Mouse (Mus musculus): ENCODE measurements around the gene Mpv17l2. TPM values are rescaled to one million over a fixed set of nuclear protein-coding genes. Genes with fewer than 3 reads are reported as not detected.
A peak's percentile ranks its signal among the peaks of the same experiment; 100 is the strongest.

The Mpv17l2 gene
- total RNA-seq, 2 experiments from 2014 or later, result 47.6 to 52.2 TPM

DNA sequence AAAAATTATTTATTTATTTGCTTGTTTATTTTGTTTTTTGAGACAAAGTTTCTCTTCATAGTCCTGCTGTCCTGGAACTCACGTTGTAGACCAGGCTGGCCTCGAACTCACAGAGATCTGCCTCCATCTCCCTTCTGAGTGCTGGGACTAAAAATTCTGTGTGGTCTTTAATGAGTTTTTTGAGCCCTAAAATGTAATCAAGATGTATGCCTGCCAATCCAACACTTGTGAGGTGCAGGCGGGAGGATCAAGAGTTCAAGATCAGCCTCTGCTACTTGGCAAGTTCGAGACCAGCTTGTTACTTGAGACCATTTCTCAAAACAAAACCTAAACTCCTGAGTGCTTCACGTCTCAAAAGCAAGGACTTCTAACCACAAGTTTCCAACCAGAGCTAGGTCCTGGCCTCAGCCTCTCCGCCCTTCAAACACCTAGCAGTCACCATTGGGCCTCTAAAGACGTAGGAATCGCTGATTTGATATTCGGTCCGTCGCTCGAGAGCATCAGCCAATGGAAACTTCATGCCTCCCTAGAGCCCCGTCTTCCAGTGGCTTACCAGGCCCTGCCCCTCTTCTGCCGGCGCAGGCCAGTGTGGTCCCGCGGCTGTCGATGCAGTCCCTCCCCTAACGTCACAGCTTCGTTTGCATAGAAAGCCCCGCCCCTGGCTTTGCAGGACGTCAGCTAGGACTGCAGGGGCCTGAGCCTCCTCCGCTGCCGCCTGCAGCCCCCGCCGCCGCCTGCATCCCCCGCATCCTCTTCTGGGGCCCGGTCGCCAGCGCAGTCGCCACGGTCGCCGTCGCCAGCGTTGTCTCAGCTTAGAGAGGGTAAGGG lies 6.5 kb downstream of the Mpv17l2 start, which contains the start of gene Rab3a:
Gene Rab3a, plus strand, starts transcription at position 637 of the 828 bp plus-strand sequence.
- DNase-seq (ENCODE audit: low spot score in 2 of 2), result peak; percentile 92 to 98

DNA sequence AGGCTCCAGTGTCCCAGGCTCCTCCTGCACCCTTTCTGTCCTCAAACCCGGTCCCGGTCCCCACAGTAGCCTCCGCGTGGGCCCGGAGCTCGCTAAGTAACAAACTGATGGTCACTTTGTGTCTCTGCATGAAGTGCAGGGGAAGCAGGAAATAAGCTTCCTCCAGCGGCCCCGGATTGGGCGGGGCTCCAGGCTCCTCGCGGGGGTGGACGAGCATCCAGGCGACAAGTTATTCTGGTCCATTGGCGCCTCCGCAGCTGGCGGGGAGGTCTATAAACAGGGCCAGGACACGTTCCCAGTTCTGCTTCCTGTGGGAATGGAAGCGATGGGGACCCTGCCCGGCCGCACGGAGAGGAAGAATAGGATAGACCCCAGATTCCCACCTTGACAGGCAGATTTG lies 7.6 kb downstream of the Mpv17l2 start:
- DNase-seq (ENCODE audit: low spot score in 2 of 2), result peak; percentile 72 to 75

DNA sequence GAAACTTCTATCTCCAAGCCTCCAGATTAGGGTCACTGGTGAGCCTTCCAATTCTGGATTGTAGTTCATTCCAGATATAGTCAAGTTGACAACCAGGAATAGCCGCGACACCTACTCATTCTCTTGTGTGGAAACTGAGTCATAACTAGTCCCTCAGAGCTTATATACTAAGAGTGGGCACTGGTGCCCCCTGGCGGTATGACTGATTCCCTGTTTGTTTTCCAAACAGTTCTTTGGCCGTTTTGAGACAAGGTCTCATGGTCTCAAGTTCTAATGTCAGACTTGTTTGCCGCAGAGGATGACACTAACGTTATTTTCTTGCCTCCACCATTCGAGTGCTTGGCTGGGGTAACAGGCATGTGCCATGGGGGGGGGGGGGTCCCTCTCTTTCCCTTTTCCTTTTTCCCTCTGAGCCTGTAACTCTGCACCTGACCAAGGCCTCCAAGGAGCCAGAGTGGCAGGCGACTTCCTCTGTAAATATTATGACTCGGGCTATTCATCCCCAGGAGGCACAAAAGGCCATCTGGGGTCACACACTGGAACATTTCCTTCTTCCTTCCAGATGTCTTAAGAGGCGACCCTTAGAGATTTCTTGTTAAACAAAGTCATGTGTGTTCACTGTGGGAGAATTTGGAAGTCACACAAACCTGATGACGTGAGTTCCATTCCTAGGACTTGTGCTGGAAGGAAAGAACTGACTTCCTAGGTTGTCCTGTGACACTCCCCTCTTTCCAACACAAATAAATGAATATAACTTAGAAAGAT lies 8.6 kb downstream of the Mpv17l2 start:
- DNase-seq (ENCODE audit: low spot score in 2 of 2), result peak; percentile 74 to 82

DNA sequence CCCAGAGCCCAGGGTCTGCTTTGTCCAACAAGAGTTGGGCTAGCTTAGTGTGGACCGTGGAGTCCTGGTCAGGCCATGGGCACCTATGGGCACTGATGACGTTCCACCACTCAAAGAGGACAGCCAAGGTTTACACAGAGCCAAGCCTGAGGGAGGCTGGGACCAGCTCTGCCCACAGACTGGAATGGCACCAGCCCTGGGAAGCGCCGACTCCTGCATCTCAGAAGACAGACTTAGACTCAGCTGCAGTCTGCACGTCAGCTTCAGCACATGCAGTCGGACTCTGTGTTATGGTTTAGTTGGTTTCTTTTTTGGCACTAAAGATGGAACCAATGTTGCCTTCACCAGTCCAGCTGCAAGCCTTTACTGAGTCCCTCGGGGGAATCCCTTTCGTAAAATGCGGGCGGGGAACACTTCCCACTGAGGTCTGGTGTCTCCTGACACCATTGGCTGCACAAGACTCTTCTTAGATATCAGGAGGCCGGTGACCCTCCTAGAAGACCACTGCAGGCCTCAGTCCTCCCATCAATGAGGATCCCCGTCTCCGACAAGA lies 10.5 kb downstream of the Mpv17l2 start:
- DNase-seq (ENCODE audit: low spot score in 2 of 2), result no peak

DNA sequence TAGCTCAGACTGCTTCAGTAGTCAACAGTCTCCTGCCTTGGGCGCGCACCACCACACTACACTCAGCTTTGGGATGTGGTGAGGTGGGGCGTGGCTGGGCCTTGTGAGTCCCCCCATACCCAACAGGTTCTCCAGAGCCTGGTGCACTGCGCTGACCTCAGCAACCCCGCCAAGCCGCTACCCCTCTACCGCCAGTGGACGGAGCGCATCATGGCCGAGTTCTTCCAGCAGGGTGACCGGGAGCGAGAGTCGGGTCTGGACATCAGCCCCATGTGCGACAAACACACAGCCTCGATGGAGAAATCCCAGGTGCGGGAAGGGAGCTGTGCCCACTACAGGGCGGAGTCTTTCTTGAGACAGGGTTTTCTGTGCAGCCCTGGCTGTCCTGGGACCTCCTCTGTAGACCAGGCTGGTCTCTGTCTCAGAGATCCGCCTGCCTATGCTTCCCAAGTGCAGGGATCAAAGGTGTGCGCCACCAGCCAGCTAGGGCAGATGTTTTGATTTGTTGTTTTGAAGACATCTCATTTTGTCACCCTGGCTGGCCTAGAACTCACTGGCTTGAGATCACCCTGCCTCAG lies 11.6 kb downstream of the Mpv17l2 start:
- DNase-seq (ENCODE audit: low spot score in 2 of 2), result no peak

DNA sequence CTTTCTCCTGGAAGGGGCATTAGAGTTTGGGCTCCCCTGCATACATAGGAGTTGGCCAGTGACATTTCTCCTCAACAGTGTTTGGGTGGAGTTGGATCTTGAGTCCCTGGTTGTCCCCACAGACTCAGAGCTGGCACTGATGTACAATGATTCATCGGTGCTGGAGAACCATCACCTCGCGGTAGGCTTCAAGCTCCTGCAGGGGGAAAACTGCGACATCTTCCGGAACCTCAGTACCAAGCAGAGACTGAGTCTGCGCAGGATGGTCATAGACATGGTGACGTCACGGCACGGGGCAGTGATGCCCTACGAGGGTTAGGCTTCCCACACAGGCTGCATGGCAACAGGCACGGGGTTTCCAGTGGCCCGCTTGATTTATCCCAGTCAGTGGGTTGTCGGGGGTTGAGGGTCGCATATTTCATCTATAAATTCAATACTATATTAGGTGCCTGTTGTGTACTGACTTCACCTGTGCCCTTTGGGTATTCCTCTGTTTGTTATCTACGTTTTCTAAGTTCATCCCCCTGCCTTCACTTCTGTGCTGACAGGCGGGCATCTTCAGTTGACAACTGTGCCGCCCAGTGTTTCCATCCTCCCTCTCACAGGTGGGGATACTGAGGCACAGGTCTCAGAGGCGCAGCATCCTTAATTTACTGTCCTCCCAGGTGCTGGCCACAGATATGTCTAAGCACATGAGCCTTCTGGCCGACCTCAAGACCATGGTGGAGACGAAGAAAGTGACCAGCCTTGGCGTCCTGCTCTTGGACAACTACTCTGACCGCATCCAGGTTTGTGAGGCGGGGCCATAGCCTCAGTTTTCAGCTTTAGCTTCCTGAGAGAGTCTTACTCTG lies 12.3 kb downstream of the Mpv17l2 start:
- DNase-seq (ENCODE audit: low spot score in 2 of 2), result no peak

DNA sequence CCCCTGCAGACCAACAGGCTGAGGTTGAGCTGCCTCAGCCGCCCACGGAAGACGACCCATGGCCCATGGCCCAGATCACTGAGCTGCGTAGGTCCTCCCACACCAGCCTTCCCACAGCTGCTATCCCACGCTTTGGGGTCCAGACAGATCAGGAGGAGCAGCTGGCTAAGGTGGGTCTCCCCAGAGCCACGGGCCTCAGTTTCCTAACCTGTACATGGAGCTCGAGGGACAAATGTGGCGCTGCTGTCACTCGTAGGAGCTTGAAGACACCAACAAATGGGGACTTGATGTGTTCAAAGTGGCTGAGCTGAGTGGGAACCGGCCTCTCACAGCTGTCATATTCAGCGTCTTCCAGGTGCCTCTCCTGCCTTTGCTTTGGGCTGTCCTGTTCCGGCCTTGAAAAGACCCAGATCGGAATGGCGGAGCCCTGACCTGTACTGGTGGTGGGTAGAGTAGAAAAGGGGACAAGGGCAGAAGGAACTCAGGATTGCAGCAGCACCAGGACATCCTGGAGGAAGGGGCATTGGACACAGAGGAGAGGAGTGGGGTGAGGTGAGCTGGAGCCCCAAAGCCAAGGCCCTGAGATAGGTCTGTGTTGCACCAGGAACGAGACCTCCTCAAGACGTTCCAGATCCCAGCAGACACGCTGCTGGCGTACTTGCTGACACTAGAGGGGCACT lies 13.4 kb downstream of the Mpv17l2 start:
- no peak for DNase-seq (ENCODE audit: low spot score in 2 of 2)

DNA sequence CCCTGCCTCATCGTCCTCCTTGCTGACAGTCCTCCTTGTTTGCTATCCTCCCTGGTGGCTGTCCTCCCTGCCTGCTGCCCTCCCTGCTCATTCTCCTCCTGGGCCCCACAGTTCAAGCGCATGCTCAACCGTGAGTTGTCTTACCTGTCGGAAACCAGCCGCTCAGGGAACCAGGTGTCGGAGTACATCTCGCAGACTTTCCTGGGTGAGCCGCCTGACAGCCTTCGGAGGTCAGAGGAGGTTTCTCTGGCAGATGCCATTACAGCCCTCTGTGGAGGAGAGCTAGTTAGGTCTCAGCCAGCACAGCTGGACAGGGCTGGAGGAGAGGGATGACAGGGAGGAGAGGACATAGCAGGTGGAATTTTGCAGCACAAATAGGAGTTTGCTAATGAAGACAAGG lies 14.1 kb downstream of the Mpv17l2 start:
- no peak for DNase-seq (ENCODE audit: low spot score in 2 of 2)

DNA sequence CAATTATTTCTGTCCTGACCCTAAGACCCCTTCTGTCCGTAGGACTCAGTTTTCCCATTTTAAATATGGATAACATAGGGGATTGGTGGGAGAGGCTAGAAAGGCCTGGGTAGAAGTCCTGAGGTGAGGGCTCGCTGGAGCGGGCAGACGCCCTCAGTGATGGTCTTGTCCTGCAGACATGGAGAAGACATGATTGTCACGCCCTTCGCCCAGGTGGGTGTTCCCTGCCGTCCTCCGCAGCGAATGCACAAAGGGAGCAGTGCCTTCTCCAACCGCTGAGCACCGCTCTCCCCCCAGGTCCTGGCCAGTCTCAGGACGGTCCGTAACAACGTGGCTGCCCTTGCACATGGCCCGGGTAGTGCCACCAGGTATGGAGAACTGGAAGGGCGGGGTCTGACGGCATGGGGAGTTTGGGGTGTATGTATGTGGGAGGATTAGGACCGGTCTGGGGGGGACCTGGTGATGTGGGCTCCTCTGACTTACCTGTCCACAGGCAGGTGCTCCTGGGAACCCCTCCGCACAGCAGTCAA lies 15.0 kb downstream of the Mpv17l2 start:
- DNase-seq (ENCODE audit: low spot score in 2 of 2), result no peak

DNA sequence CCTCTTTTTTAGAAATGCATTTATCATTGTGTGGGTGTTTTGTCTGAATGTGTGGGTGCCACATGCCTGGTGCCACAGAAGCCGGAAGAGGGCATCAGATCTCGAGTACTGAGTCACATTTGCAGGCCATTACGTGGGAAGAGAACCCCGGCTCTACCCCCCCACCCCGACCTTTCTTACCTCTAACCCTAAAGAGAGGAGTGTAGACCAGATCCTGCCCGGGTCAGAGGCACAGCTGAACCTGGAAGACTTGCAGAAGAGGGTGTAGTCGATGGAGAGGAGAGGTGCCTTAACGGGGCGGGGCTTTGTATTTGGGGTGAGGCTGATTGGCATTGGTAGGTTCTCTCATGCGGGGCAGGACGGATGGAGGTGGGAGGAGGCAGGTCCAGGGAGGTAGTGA lies 15.9 kb downstream of the Mpv17l2 start:
- DNase-seq (ENCODE audit: low spot score in 2 of 2), result no peak

DNA sequence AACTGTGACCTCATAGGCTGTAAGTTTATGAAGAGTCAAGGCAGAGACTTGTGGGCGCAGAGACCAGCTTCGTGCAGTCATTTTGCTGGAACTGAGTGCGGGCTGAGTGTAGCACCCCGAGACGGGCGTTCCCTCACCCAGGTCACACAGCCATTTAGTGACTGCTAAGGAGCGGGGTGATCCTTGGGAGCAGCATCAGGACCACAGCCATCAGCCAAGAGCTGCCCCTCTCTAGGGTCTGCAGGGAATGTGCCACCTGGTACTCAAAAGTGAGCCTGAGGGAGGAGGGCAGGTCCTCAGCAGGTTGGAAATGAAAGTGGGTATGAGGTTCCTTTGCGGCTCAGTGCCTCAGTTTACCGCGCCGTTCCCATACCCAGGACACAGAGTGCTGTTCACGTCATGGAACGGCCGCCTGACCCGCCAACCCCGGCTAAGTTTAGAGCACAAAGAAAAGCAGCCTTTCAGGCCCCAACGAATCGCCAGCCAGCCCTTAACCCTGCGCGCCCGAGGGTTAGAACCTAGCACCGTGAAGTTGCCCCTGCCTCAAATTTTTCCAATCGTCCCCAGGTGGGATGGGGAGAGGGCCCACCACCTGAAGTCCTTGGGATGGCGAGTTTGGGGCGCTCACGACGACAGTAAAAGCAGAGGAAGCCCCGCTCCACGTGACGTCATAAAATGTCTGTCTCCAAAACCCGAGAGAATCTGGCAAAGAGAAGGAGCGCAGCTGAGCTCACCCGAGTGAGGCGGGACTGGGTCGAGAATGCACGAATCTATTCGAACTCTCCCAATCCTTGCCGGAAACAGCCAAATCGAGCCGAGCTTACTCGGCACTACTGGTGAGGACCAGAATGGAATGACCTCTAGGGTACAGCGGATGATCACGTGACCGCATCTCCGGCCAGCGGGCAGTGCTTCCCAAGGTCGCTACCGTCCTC lies 16.8 kb downstream of the Mpv17l2 start:
- peak in 1 of 2 experiments; percentile 53 for DNase-seq (ENCODE audit: low spot score in 2 of 2)

DNA sequence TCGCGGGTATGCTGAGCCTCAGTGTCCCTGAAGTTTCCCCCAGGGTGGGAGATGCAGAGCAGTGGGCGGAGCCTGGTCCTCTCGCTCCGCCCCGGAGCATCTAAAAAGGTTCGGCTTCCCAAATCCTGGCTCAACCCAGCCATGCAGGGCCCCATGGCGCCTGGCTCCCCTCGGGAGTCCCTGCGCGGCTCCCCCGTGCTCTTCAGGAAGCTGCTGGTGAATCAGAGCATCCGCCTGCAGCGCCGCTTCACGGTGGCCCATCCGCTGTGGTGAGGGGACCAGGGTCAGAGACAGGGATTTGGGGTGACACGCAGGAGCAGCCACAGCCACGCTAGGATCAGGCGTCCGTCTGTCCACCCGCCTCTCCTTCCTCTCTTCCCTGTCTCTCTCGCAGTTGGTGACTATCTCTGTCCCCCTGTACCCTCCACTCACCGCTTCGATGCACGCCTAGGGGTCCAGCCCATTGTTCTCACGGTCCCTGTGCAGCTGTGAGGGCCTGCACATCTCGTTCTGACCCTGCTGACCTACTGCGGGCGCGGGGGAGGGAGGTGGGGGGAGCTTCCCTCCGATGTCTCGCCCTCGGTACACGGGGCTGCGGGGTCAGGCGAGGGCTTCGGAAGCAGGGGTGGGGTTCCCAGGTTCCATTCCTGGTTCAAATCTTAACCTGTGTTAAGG lies 17.6 kb downstream of the Mpv17l2 start:
- no peak for DNase-seq (ENCODE audit: low spot score in 2 of 2)

DNA sequence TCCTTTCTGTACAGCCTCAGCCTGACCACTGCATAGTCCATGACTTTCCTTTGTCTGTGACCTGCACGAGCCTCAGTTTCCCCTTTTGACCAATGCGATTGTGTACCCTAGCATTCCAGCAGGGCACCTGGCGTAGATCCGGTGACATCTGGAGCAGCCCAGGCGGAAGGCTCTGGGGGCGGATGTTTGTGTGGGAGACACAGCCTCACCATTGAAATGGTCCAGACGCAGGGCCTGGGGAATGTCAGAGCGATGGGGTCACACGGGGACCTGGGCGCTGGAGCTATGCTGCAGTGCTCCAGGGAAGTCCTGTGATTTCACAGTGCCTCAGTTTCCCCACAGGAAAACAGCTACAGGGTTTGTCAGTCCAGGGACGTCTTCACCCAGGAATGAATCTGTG lies 18.6 kb downstream of the Mpv17l2 start:
- no peak for DNase-seq (ENCODE audit: low spot score in 2 of 2)

DNA sequence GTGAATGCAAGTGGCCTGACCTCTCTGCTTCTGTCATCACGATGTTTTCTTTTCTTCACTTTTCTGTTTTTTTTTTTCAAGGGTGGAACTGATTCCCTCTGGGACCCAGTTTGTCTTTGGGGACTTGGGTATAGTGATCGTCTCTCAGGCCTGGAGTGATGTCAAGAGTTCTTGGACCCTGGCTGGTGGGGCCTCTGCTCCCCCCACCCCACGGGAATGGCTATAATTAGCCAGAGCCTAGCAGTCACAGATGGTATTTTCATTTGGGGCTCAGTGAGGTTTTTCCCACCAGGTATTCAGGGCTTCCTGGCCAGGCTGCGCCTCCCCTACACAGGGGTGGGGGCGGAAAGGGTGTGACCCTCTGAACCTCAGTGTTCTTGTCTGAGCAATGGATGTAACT lies 19.1 kb downstream of the Mpv17l2 start:
- DNase-seq (ENCODE audit: low spot score in 2 of 2), result no peak

DNA sequence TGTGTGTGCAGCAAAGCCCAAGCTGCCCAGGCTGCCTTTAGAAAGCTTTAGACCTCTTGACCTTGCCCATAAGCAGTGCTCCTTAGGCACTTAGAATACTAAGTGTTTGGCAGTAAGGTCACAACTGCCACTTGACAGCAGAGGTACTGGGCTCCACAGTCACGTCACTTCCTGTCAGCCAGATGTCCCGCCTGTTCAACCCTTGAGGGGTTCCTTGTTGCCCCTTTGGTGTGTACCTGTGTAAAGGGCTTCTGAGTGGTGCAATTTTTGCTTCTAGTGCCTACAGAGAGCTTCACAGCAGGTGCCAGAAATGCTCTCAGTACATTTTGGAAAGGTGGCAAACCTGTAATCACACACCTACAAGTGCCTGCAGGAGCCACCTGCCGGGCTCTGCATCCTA lies 22.5 kb downstream of the Mpv17l2 start:
- DNase-seq (ENCODE audit: low spot score in 2 of 2), result no peak

DNA sequence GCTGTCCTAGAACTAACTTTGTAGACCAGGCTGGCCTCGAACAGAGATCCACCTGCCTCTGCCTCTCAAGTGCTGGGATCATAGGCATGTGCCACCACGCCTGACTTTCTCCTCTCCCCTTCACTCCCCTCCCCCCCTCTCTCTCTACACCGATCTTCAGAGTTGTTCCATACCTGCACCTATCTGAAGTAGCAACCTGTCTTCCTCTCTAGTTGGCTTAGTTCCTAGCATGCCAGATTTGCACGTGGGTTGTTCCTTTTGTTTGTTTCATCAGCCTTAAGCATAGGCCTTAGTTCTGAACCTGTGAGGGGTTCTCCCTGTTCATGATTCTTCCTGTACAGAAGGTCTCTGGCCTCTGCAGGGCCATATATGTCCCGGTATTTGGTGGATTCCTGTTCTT lies 23.0 kb downstream of the Mpv17l2 start:
- DNase-seq (ENCODE audit: low spot score in 2 of 2), result no peak

DNA sequence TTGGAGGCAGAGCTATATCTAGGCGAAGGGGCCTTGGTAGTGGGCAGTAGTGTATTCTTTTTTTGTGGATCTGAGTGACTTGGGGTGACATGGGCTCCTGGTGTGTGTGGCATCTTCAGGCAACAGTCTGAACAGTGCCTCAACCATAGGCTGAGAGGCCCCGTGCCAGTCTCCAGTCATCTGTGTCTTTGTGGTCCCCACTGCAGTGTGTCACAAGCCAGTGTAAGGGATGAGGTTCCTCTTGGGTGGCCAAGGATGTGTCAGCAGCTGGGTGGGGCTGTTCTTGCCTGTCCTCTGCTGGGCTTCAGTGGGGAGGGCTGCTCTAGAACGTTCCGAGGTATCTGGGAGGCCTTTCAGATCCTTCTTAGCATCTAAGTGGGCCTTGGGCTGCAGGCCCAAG lies 29.8 kb downstream of the Mpv17l2 start:
- DNase-seq (ENCODE audit: low spot score in 2 of 2), result no peak

DNA sequence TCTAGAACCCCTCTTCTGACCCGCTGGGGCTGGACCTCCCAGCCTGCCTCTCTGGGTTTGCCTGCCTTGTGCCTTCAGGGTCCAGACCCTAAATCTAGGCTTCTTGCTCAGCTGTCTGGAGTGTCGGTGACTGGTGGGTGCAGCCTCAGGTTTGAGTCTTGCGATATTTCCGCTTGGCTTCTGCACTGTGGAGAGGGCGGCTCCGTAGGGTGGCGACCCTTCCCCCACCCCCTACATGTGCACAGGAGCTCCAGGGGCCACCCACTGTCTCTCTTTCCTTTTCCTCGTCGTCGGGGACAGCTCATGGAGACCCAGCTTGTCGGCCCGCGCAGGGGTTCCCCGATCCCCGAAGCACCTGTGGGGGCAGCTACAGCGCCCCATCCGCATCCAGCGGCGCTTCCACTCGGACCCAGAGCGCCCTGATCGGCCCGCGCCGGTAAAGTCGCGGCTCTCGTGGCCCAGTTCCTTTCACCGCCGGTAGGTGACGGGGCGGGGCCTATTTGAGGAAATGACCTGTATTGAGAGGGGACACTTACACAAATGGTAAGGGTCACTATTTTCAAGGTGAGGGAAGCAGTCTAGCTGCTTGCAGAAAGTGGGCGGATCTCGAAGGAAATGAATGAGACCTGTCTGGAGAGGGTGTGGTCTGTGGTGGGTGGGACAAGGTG lies 30.8 kb downstream of the Mpv17l2 start:
- no peak for DNase-seq (ENCODE audit: low spot score in 2 of 2)

Measured in layer of hippocampus, postnatal 14 days (tissue).